Mouse (Mus musculus): Measurements from ENCODE around the gene Ubl4b. TPM values are rescaled to one million over a fixed set of nuclear protein-coding genes. Genes with fewer than 3 reads are reported as not detected.

Ubl4b gene
- polyA plus RNA-seq (2014; fragmentation: Nextera tagmentation; extraction: Ambion mirVana): not detected in 2 replicates

GRCm38 (mm10) chr3:107554842-107555241 is at the start of gene Ubl4b:
Gene Ubl4b (minus strand): TSS chr3:107555073.
- Histone ChIP-seq H3K4me3 (ENCODE audit: low read length) (no peak within 1 kb of the TSS), H3K9ac (ENCODE audit: low read depth, low read length) (no peak within 1 kb of the TSS), H3K9me3 (ENCODE audit: control insufficient read depth, low read length) (no peaks in the 10 kb centered on the region), H3K27me3 (ENCODE audit: control insufficient read depth, insufficient read depth, low read length) (peaks cover 60% of the 10 kb centered on the region), H3K27ac (ENCODE audit: low read depth, low read length) (no peak within 1 kb of the TSS), H3K4me2 (replicated peaks; ENCODE audit: low read depth, low read length) (no peak within 1 kb of the TSS), H3K4me1 (ENCODE audit: control insufficient read depth, insufficient read depth, low read length) (no peaks in the 10 kb centered on the region), H3K36me3 (ENCODE audit: control insufficient read depth, insufficient read depth, low read length) (no peaks in the 10 kb centered on the region)
- no peak for ATAC-seq (ENCODE audit: low FRiP score, low TSS enrichment)
- 90% methylated on average over 2 of the region's 2 CpGs for WGBS

GRCm38 (mm10) chr3:107600127-107600526 is 45.3 kb upstream of the Ubl4b start:
- WGBS: 30% methylated on average over 5 of the region's 6 CpGs
- ATAC-seq (ENCODE audit: low FRiP score, low TSS enrichment): no peak
- peaks cover 74% of the 10 kb centered on the region for H3K27me3 ChIP-seq (ENCODE audit: control insufficient read depth, insufficient read depth, low read length)

GRCm38 (mm10) chr3:107597586-107598389 is 42.9 kb upstream of the Ubl4b start:
- Histone ChIP-seq H3K27ac (ENCODE audit: low read depth, low read length) (no peak overlapping the region), H3K36me3 (ENCODE audit: control insufficient read depth, insufficient read depth, low read length) (no peaks in the 10 kb centered on the region), H3K27me3 (ENCODE audit: control insufficient read depth, insufficient read depth, low read length) (peaks cover 90% of the 10 kb centered on the region), H3K9me3 (ENCODE audit: control insufficient read depth, low read length) (no peaks in the 10 kb centered on the region), H3K4me1 (ENCODE audit: control insufficient read depth, insufficient read depth, low read length) (peaks cover 12% of the 10 kb centered on the region; the same call in 1 of the 2 replicates), H3K9ac (ENCODE audit: low read depth, low read length) (no peak overlapping the region), H3K4me2 (replicated peaks; ENCODE audit: low read depth, low read length) (no peak overlapping the region), H3K4me3 (ENCODE audit: low read length) (no peak overlapping the region)
- 4% methylated on average over 22 of the region's 22 CpGs for WGBS
- ATAC-seq (ENCODE audit: low FRiP score, low TSS enrichment): no peak

More at GRCm38 (mm10) chr3:107600127-107600526, 45.3 kb upstream of the Ubl4b start:
- no peaks in the 10 kb centered on the region for H3K9me3 ChIP-seq (ENCODE audit: control insufficient read depth, low read length)
- H3K9ac ChIP-seq (ENCODE audit: low read depth, low read length): no peak overlapping the region
- no peak overlapping the region for H3K27ac ChIP-seq (ENCODE audit: low read depth, low read length)
- peaks cover 6% of the 10 kb centered on the region; the same call in 1 of the 2 replicates for H3K4me1 ChIP-seq (ENCODE audit: control insufficient read depth, insufficient read depth, low read length)
- H3K36me3 ChIP-seq (ENCODE audit: control insufficient read depth, insufficient read depth, low read length): no peaks in the 10 kb centered on the region
- no peak overlapping the region for H3K4me2 ChIP-seq (replicated peaks; ENCODE audit: low read depth, low read length)
- no peak overlapping the region for H3K4me3 ChIP-seq (ENCODE audit: low read length)

GRCm38 (mm10) chr3:107597134-107597533 is 42.3 kb upstream of the Ubl4b start:
- Histone ChIP-seq H3K36me3 (ENCODE audit: control insufficient read depth, insufficient read depth, low read length) (no peaks in the 10 kb centered on the region), H3K4me2 (replicated peaks; ENCODE audit: low read depth, low read length) (no peak overlapping the region), H3K9ac (ENCODE audit: low read depth, low read length) (no peak overlapping the region), H3K4me1 (ENCODE audit: control insufficient read depth, insufficient read depth, low read length) (peaks cover 12% of the 10 kb centered on the region; the same call in 1 of the 2 replicates), H3K9me3 (ENCODE audit: control insufficient read depth, low read length) (no peaks in the 10 kb centered on the region), H3K27me3 (ENCODE audit: control insufficient read depth, insufficient read depth, low read length) (peaks cover 92% of the 10 kb centered on the region), H3K4me3 (ENCODE audit: low read length) (no peak overlapping the region), H3K27ac (ENCODE audit: low read depth, low read length) (no peak overlapping the region)
- no peak for ATAC-seq (ENCODE audit: low FRiP score, low TSS enrichment)
- WGBS: under 1% methylated on average over 19 of the region's 24 CpGs

- Histone ChIP-seq H3K4me1 (ENCODE audit: control insufficient read depth, insufficient read depth, low read length) (peaks cover 12% of the 10 kb centered on the region; the same call in 1 of the 2 replicates), H3K27me3 (ENCODE audit: control insufficient read depth, insufficient read depth, low read length) (peaks cover 89% of the 10 kb centered on the region), H3K9ac (ENCODE audit: low read depth, low read length) (no peak overlapping the region), H3K36me3 (ENCODE audit: control insufficient read depth, insufficient read depth, low read length) (no peaks in the 10 kb centered on the region), H3K9me3 (ENCODE audit: control insufficient read depth, low read length) (no peaks in the 10 kb centered on the region), H3K27ac (ENCODE audit: low read depth, low read length) (no peak overlapping the region), H3K4me2 (replicated peaks; ENCODE audit: low read depth, low read length) (no peak overlapping the region), H3K4me3 (ENCODE audit: low read length) (peak overlapping the region; percentile 14)
- ATAC-seq (ENCODE audit: low FRiP score, low TSS enrichment): no peak
- WGBS: 2% methylated on average over 26 of the region's 26 CpGs
Measured at GRCm38 (mm10) chr3:107596559-107596958, 41.7 kb upstream of the Ubl4b start.

- Histone ChIP-seq H3K27me3 (ENCODE audit: control insufficient read depth, insufficient read depth, low read length) (peaks cover 89% of the 10 kb centered on the region), H3K36me3 (ENCODE audit: control insufficient read depth, insufficient read depth, low read length) (no peaks in the 10 kb centered on the region), H3K4me3 (ENCODE audit: low read length) (peak overlapping the region; percentile 37), H3K4me2 (replicated peaks; ENCODE audit: low read depth, low read length) (no peak overlapping the region), H3K9ac (ENCODE audit: low read depth, low read length) (no peak overlapping the region), H3K27ac (ENCODE audit: low read depth, low read length) (no peak overlapping the region), H3K4me1 (ENCODE audit: control insufficient read depth, insufficient read depth, low read length) (peaks cover 12% of the 10 kb centered on the region; the same call in 1 of the 2 replicates), H3K9me3 (ENCODE audit: control insufficient read depth, low read length) (no peaks in the 10 kb centered on the region)
- WGBS: 2% methylated on average over 34 of the region's 34 CpGs
- ATAC-seq (ENCODE audit: low FRiP score, low TSS enrichment): 0 out of 2 replicates have a peak, but pooled peaks have one; percentile 22
Measured at GRCm38 (mm10) chr3:107595938-107596461, 41.1 kb upstream of the Ubl4b start.

- Histone ChIP-seq H3K27me3 (ENCODE audit: control insufficient read depth, insufficient read depth, low read length) (peaks cover 85% of the 10 kb centered on the region), H3K9ac (ENCODE audit: low read depth, low read length) (peak overlapping the region; percentile 45; the same call in 1 of the 2 replicates), H3K4me1 (ENCODE audit: control insufficient read depth, insufficient read depth, low read length) (peaks cover 12% of the 10 kb centered on the region; the same call in 1 of the 2 replicates), H3K27ac (ENCODE audit: low read depth, low read length) (no peak overlapping the region), H3K9me3 (ENCODE audit: control insufficient read depth, low read length) (no peaks in the 10 kb centered on the region), H3K36me3 (ENCODE audit: control insufficient read depth, insufficient read depth, low read length) (no peaks in the 10 kb centered on the region), H3K4me3 (ENCODE audit: low read length) (peak overlapping the region; percentile 37), H3K4me2 (replicated peaks; ENCODE audit: low read depth, low read length) (peak overlapping the region; percentile 59)
- no peak for ATAC-seq (ENCODE audit: low FRiP score, low TSS enrichment)
- 2% methylated on average over 43 of the region's 50 CpGs for WGBS
Measured at GRCm38 (mm10) chr3:107595264-107595937, 40.5 kb upstream of the Ubl4b start.

GRCm38 (mm10) chr3:107594662-107595263 is 39.9 kb upstream of the Ubl4b start, which contains the start of gene Alx3:
Gene Alx3 (plus strand): TSS chr3:107595031.
- H3K27ac ChIP-seq (ENCODE audit: low read depth, low read length): no peak within 1 kb of the TSS
- H3K4me2 ChIP-seq (replicated peaks; ENCODE audit: low read depth, low read length): peak within 1 kb of the TSS; percentile 59
- peak within 1 kb of the TSS; percentile 45; the same call in 1 of the 2 replicates for H3K9ac ChIP-seq (ENCODE audit: low read depth, low read length)
- no peaks in the 10 kb centered on the region for H3K9me3 ChIP-seq (ENCODE audit: control insufficient read depth, low read length)
- H3K36me3 ChIP-seq (ENCODE audit: control insufficient read depth, insufficient read depth, low read length): no peaks in the 10 kb centered on the region
- peak; percentile 33; the same call in 1 of the 2 replicates for ATAC-seq (ENCODE audit: low FRiP score, low TSS enrichment)
- H3K4me1 ChIP-seq (ENCODE audit: control insufficient read depth, insufficient read depth, low read length): peaks cover 12% of the 10 kb centered on the region; the same call in 1 of the 2 replicates
- peaks cover 85% of the 10 kb centered on the region for H3K27me3 ChIP-seq (ENCODE audit: control insufficient read depth, insufficient read depth, low read length)
- WGBS: under 1% methylated on average over 46 of the region's 46 CpGs
- peak within 1 kb of the TSS; percentile 37 for H3K4me3 ChIP-seq (ENCODE audit: low read length)

All from kidney, embryonic 14.5 days (tissue).